ENCODE assay signal across 8 mouse cellular contexts in the genomic region with DNA sequence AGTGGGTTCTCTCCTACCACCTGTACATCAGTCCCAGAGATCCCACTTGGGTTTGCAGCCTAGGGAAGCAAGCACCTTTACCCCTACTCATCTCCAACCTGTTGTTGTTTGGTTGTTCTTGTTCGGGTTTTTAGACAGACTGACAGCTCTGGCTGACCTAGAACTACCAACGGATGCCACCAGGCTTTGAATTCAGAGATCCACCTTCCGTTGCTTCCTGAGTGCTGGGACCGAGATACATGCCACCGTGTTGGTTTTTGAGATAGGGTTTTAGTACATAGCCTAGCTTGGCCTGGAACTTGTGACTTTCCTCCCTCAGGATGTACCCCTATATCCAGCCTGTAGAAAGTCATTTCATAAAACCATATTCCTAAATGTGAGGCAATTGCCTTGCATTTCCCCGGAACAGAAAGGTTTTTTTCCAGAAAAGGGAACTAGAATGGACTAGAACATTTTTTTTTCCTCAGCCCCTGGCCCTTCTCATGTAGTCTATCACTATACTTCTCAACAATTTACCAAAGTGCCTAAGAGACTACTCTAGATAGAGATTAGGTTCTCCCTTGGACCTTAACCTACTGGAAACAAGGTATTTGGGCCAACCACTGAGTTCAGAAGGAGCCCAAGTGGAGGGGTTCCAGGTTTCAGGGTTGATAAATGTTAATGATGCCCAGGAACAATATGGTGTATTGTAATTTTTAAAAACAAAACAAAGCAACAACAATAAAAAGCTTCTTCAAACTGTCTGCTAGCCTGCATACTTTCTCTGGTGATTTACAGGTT. TPM values are rescaled to one million over a fixed set of nuclear protein-coding genes. Genes with fewer than 3 reads are reported as not detected.
A peak's percentile ranks its signal among the peaks of the same experiment; 100 is the strongest.
DNase-seq lines count a peak whose midpoint lies in the region; ATAC-seq and TF ChIP-seq lines count a peak whose summit lies in the region.

No protein-coding gene starts in this region.

- DNase-seq in kidney, postnatal 36 days, result no peak
- DNase-seq in intestine, embryonic 14.5 days (ENCODE audit: low spot score), result no peak
- no peak for DNase-seq in midbrain, postnatal 0 days (ENCODE audit: low spot score)
- DNase-seq in B cell, adult 2 months, result no peak
- no peak for DNase-seq in embryo, embryonic 10.5 days (ENCODE audit: low spot score)
- no peak for DNase-seq in frontal cortex, adult 2 months (ENCODE audit: extremely low spot score in 1 of 2, low spot score in 1 of 2)

- peak overlapping the region; percentile 78 for H3K4me2 ChIP-seq in kidney, embryonic 15.5 days
- peak overlapping the region; percentile 50 for H3K4me2 ChIP-seq in embryonic facial prominence, embryonic 12.5 days (replicated peaks)
- H3K4me2 ChIP-seq in intestine, embryonic 14.5 days (ENCODE audit: low read length), result peak overlapping the region; percentile 64
- peak overlapping the region; percentile 48 for H3K4me2 ChIP-seq in midbrain, postnatal 0 days (ENCODE audit: low read depth, low read length, poor library complexity, severe bottlenecking)

- no peaks in the 10 kb centered on the region for H3K9me3 ChIP-seq in kidney, embryonic 15.5 days (replicated peaks)
- no peaks in the 10 kb centered on the region for H3K9me3 ChIP-seq in embryonic facial prominence, embryonic 12.5 days
- H3K9me3 ChIP-seq in intestine, embryonic 14.5 days (ENCODE audit: control insufficient read depth, low read length), result no peaks in the 10 kb centered on the region
- no peaks in the 10 kb centered on the region for H3K9me3 ChIP-seq in midbrain, postnatal 0 days (ENCODE audit: low read length)

- no peak for ATAC-seq in kidney, embryonic 15.5 days (replicated peaks; ENCODE audit: low FRiP score)
- ATAC-seq in embryonic facial prominence, embryonic 12.5 days (ENCODE audit: insufficient number of reproducible peaks, insufficient read depth, low FRiP score, low TSS enrichment), result no peak
- ATAC-seq in intestine, embryonic 14.5 days (replicated peaks; ENCODE audit: low FRiP score, low TSS enrichment, low read depth), result no peak
- no peak for ATAC-seq in midbrain, postnatal 0 days (ENCODE audit: low FRiP score)

- TF ChIP-seq CTCF in midbrain, postnatal 0 days (IDR thresholded peaks at IDR 0.05), result no peak

- H3K27me3 ChIP-seq in kidney, embryonic 15.5 days, result no peaks in the 10 kb centered on the region
- no peaks in the 10 kb centered on the region for H3K27me3 ChIP-seq in embryonic facial prominence, embryonic 12.5 days
- no peaks in the 10 kb centered on the region for H3K27me3 ChIP-seq in intestine, embryonic 14.5 days (replicated peaks; ENCODE audit: control insufficient read depth, insufficient read depth, low read length)
- no peaks in the 10 kb centered on the region for H3K27me3 ChIP-seq in midbrain, postnatal 0 days (ENCODE audit: insufficient read depth, low read length)

- H3K36me3 ChIP-seq in kidney, embryonic 15.5 days, result no peaks in the 10 kb centered on the region; the same call in 1 of the 2 replicates
- no peaks in the 10 kb centered on the region for H3K36me3 ChIP-seq in embryonic facial prominence, embryonic 12.5 days
- no peaks in the 10 kb centered on the region for H3K36me3 ChIP-seq in intestine, embryonic 14.5 days (ENCODE audit: control insufficient read depth, insufficient read depth, low read length)
- H3K36me3 ChIP-seq in midbrain, postnatal 0 days (ENCODE audit: insufficient read depth, low read length), result no peaks in the 10 kb centered on the region

- WGBS in kidney, embryonic 15.5 days, result 86% methylated on average over 6 of the region's 6 CpGs
- WGBS in embryonic facial prominence, embryonic 12.5 days, result 83% methylated on average over 6 of the region's 6 CpGs
- 76% methylated on average over 6 of the region's 6 CpGs for WGBS in intestine, embryonic 14.5 days
- 83% methylated on average over 6 of the region's 6 CpGs for WGBS in midbrain, postnatal 0 days

- H3K9ac ChIP-seq in kidney, embryonic 15.5 days, result peak overlapping the region; percentile 35; the same call in 1 of the 2 replicates
- peak overlapping the region; percentile 45 for H3K9ac ChIP-seq in embryonic facial prominence, embryonic 12.5 days
- H3K9ac ChIP-seq in intestine, embryonic 14.5 days (ENCODE audit: low read length), result peak overlapping the region; percentile 41; the same call in 1 of the 2 replicates
- H3K9ac ChIP-seq in midbrain, postnatal 0 days (replicated peaks; ENCODE audit: low read length, poor library complexity, severe bottlenecking), result peak overlapping the region; percentile 19

- H3K27ac ChIP-seq in kidney, embryonic 15.5 days, result peak overlapping the region; percentile 78
- no peak overlapping the region for H3K27ac ChIP-seq in embryonic facial prominence, embryonic 12.5 days
- H3K27ac ChIP-seq in intestine, embryonic 14.5 days (ENCODE audit: low read depth), result peak overlapping the region; percentile 54; the same call in 1 of the 2 replicates
- H3K27ac ChIP-seq in midbrain, postnatal 0 days (ENCODE audit: low read depth, low read length), result peak overlapping the region; percentile 94

- peak overlapping the region; percentile 71 for H3K4me3 ChIP-seq in kidney, embryonic 15.5 days (replicated peaks)
- H3K4me3 ChIP-seq in embryonic facial prominence, embryonic 12.5 days, result peak overlapping the region; percentile 62
- peak overlapping the region; percentile 74 for H3K4me3 ChIP-seq in intestine, embryonic 14.5 days (ENCODE audit: low read depth, low read length)
- peak overlapping the region; percentile 44 for H3K4me3 ChIP-seq in midbrain, postnatal 0 days (ENCODE audit: low read depth, low read length)

- H3K4me1 ChIP-seq in kidney, embryonic 15.5 days, result peaks cover 25% of the 10 kb centered on the region
- H3K4me1 ChIP-seq in embryonic facial prominence, embryonic 12.5 days, result peaks cover 17% of the 10 kb centered on the region
- peaks cover 12% of the 10 kb centered on the region for H3K4me1 ChIP-seq in intestine, embryonic 14.5 days (replicated peaks; ENCODE audit: control insufficient read depth, insufficient read depth, low read length)
- H3K4me1 ChIP-seq in midbrain, postnatal 0 days (ENCODE audit: insufficient read depth, low read length), result peaks cover 8% of the 10 kb centered on the region; the same call in 1 of the 2 replicates

RNA-seq across cellular contexts. Expression of gene Unk, which starts 0.8 kb away (rescaled TPM):
- polyA plus RNA-seq in kidney, embryonic 15.5 days (2015; fragmentation: Nextera tagmentation; extraction: Ambion mirVana), result 37.3 and 40.1 TPM in 2 replicates
- 43.6 and 44.1 TPM in 2 replicates for polyA plus RNA-seq in embryonic facial prominence, embryonic 12.5 days (2016; fragmentation: Nextera tagmentation; extraction: Ambion mirVana)
- polyA plus RNA-seq in intestine, embryonic 14.5 days (2014; fragmentation: Nextera tagmentation; extraction: Ambion mirVana), result 29.8 and 34.5 TPM in 2 replicates
- 45.2 and 55.1 TPM in 2 replicates for total RNA-seq in midbrain, postnatal 0 days (2014; rRNA removed)
- 25.5 and 26.7 TPM in 2 replicates for polyA plus RNA-seq in midbrain, postnatal 0 days (2015; fragmentation: Nextera tagmentation; extraction: Ambion mirVana)
- 35.4 and 38.1 TPM in 2 replicates for polyA plus RNA-seq in frontal cortex, adult 2 months (2012; rRNA removed)

RNA-seq across cellular contexts. Expression of gene H3f3b, which starts 1.5 kb away (rescaled TPM):
- 1,673 and 1,817 TPM in 2 replicates for polyA plus RNA-seq in kidney, embryonic 15.5 days (2015; fragmentation: Nextera tagmentation; extraction: Ambion mirVana)
- 2,246 and 2,293 TPM in 2 replicates for polyA plus RNA-seq in embryonic facial prominence, embryonic 12.5 days (2016; fragmentation: Nextera tagmentation; extraction: Ambion mirVana)
- 1,654 and 1,734 TPM in 2 replicates for polyA plus RNA-seq in intestine, embryonic 14.5 days (2014; fragmentation: Nextera tagmentation; extraction: Ambion mirVana)
- 568 and 792 TPM in 2 replicates for total RNA-seq in midbrain, postnatal 0 days (2014; rRNA removed)
- 2,143 and 2,254 TPM in 2 replicates for polyA plus RNA-seq in midbrain, postnatal 0 days (2015; fragmentation: Nextera tagmentation; extraction: Ambion mirVana)
- 347 and 369 TPM in 2 replicates for polyA plus RNA-seq in frontal cortex, adult 2 months (2012; rRNA removed)

RNA-seq across cellular contexts. Expression of gene Galk1, which starts 16.8 kb away (rescaled TPM):
- polyA plus RNA-seq in kidney, embryonic 15.5 days (2015; fragmentation: Nextera tagmentation; extraction: Ambion mirVana), result 194 and 208 TPM in 2 replicates
- polyA plus RNA-seq in embryonic facial prominence, embryonic 12.5 days (2016; fragmentation: Nextera tagmentation; extraction: Ambion mirVana), result 165 and 169 TPM in 2 replicates
- polyA plus RNA-seq in intestine, embryonic 14.5 days (2014; fragmentation: Nextera tagmentation; extraction: Ambion mirVana), result 235 and 236 TPM in 2 replicates
- 36.3 and 44.0 TPM in 2 replicates for total RNA-seq in midbrain, postnatal 0 days (2014; rRNA removed)
- 47.7 and 49.5 TPM in 2 replicates for polyA plus RNA-seq in midbrain, postnatal 0 days (2015; fragmentation: Nextera tagmentation; extraction: Ambion mirVana)
- polyA plus RNA-seq in frontal cortex, adult 2 months (2012; rRNA removed), result 17.6 and 19.3 TPM in 2 replicates

RNA-seq across cellular contexts. Expression of gene Unc13d, which starts 48.5 kb away (rescaled TPM):
- 1.3 and 1.5 TPM in 2 replicates for polyA plus RNA-seq in kidney, embryonic 15.5 days (2015; fragmentation: Nextera tagmentation; extraction: Ambion mirVana)
- polyA plus RNA-seq in embryonic facial prominence, embryonic 12.5 days (2016; fragmentation: Nextera tagmentation; extraction: Ambion mirVana), result 1.3 and 1.8 TPM in 2 replicates
- polyA plus RNA-seq in intestine, embryonic 14.5 days (2014; fragmentation: Nextera tagmentation; extraction: Ambion mirVana), result 2.6 and 3.5 TPM in 2 replicates
- total RNA-seq in midbrain, postnatal 0 days (2014; rRNA removed), result 0.22 and 0.71 TPM in 2 replicates
- 0.67 and 0.77 TPM in 2 replicates for polyA plus RNA-seq in midbrain, postnatal 0 days (2015; fragmentation: Nextera tagmentation; extraction: Ambion mirVana)
- polyA plus RNA-seq in frontal cortex, adult 2 months (2012; rRNA removed), result 0.84 and 0.90 TPM in 2 replicates

RNA-seq across cellular contexts. Expression of gene Itgb4, which starts 54.8 kb away (rescaled TPM):
- 2.1 and 2.7 TPM in 2 replicates for polyA plus RNA-seq in kidney, embryonic 15.5 days (2015; fragmentation: Nextera tagmentation; extraction: Ambion mirVana)
- polyA plus RNA-seq in embryonic facial prominence, embryonic 12.5 days (2016; fragmentation: Nextera tagmentation; extraction: Ambion mirVana), result 4.1 and 4.2 TPM in 2 replicates
- polyA plus RNA-seq in intestine, embryonic 14.5 days (2014; fragmentation: Nextera tagmentation; extraction: Ambion mirVana), result 4.8 and 5.5 TPM in 2 replicates
- 2.2 and 3.0 TPM in 2 replicates for total RNA-seq in midbrain, postnatal 0 days (2014; rRNA removed)
- 1.0 and 1.2 TPM in 2 replicates for polyA plus RNA-seq in midbrain, postnatal 0 days (2015; fragmentation: Nextera tagmentation; extraction: Ambion mirVana)
- polyA plus RNA-seq in frontal cortex, adult 2 months (2012; rRNA removed), result 5.7 and 7.2 TPM in 2 replicates
